Mouse (Mus musculus) cerebellum, postnatal 10 days (tissue): Measurements from ENCODE around the gene Gm44805.

Experiments
- DNase-seq, 2 experiments: peaks; one replicate each; pipeline ENCODE4 v3.0.0; 2021; ENCODE audit warnings: mixed read lengths in 2 of 2

The Gm44805 gene

GRCm38 (mm10) chr7:19681202-19681694, at the start of gene Gm44805, which contains the start of gene Apoc4:
Gene Gm44805 (minus strand): TSS chr7:19681423.
Gene Apoc4 (minus strand): TSS chr7:19681479.
- no peak for DNase-seq

DNA sequence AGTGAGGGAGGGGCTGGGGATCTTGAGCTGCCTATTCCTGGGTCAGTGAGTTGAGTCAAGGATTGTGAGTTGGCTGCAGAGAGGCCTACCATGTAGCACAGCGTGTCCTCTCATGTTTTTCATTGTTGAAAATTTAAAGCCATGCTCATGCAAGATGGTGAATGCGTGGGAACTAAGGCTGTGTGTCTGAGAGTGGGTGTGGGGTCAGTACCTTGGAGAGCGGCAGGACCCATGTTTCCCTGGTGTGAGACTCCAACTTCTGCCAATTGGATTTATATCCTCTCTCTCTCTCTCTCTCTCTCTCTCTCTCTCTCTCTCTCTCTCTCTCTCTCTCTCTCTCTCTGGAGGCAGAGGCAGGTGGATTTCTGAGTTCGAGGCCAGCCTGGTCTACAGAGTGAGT, 45.3 kb upstream of the Gm44805 start:
- no peak for DNase-seq

DNA sequence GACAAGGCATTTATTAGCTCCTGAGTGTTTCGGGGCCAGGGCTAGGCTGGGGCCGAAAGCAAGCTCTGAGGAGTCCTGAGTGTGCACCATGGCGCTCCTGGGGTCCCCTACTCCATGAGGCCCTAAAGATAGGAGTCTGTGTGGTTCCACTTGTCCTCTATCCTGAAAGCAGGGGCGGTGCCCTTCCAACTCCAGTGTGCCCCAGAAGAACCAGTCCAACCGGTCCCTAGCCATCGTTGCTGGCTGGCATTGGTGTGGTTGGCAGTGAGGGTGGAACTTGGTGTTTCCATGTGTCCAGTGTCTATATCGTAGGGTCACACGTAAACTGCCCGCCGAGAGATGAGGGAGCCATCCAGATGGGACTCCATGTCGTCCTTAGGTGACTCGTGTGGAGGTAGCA, 42.9 kb upstream of the Gm44805 start:
- no peak for DNase-seq

DNA sequence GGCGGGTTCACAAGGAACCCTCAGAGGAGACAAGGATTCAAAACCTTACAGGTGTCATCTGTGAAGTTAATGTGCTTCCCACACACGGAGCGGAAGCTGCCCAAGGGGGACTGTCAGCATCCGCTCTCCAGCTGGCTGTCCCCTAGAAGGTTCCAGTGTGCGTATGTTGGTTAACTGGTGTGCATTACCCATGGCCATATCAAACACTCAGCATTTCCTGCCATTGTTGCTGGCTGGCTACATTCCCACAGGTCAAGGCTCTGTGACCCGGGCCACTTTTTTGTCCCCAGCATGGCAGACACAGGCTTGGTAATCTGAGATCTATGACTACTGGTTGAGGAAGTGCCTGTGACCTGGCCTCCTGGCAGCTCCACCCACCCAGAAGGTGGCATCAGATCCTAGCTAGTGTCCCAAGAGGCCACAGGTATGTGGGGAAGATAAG, 41.6 kb upstream of the Gm44805 start:
- no peak for DNase-seq

GRCm38 (mm10) chr7:19719200-19719599, 38.0 kb upstream of the Gm44805 start:
- no peak for DNase-seq

DNA sequence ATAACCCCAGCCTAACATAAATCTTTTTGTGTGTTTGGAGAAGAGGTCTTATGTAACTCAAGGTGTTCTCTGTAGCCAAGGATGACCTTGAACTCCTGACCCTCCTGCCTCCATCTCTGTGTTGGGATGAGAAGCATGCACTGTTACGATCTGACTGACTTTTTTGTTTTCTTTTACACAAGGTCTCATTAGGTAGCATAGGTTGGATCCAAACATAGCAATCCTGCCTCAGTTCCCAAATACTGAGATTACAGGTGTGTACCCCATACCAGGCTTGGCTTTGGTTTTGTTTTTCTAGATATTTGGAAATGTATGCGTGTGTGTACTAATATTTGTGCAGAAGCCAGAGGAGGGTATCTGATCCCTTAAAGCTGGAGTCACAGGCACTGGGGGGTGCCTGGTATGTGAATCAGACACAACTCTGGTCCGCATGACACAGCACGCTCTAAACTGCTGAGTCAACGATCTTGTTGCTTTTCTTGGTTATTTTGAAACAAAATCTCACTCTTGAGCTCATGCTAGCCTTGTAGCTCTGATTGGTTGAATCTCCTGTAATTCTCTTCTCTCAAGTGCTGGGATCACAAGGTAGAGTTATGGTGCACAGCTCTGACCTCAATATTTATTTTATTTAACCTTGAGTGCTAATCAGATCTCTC, 37.2 kb upstream of the Gm44805 start:
- DNase-seq, result no peak

DNA sequence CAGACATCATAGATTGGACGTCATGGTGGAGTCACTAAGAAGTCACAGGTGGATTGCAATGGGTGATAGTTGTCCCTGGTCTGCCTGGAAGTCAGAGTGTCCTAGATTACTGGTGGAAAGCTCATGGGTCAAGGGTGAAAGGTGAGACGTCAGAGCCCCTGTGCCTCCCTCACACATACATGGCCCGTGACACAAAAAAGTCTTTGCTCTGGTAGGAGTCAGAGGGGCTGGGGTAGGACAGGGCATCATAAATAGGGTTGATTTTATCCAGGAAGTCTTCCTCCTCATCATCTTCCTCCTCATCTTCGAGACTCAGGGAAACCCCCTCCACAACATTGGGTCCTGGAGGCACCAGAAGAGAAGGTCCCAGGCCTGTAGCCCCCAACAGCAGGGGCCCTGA, 36.1 kb upstream of the Gm44805 start:
- DNase-seq, result no peak

- no peak for DNase-seq
Measured at GRCm38 (mm10) chr7:19716822-19717221, 35.6 kb upstream of the Gm44805 start.

- no peak for DNase-seq
Measured at GRCm38 (mm10) chr7:19716055-19716682, 34.9 kb upstream of the Gm44805 start.

DNA sequence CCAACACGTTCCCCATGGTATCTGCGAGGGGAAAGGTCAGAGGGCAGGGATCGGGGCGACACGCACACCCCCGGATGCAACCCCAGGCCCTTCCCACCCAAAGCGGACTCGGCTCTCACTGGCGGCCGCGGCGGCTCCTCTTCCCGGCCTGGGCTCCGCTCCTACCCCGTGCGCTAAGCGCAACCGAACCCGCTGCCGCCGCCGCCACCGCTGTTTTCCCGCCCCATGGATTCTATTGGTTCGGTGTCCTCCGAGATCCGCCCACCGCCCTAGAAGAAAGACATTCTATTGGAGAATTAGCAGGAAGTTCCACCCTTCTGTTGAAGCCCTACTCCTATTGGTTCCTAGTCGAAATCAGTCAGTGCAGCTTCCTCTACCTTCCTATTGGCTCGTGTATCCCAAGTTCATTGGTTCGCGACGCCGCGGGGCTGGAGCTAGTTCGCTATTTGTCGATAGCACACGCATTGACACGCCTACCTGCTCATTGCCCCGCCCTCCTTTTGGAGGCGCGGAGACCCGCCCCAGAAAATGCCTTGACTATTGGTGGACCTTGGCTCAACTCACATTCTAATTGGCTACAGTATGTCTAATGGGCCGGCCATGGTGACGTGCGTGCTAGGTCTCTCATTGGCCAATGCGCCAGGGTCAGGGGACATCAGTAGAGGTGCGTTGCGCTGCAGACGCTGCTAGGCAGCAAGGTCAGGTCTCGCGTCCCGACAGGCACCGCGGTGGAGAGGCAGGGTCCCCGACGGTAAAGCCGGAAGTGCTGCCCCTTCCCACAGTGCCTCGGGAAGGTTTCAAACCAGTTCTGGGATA, 34.2 kb upstream of the Gm44805 start, which contains the start of gene Tomm40:
TSS of gene Tomm40 (minus strand) at position 200 of the 816 bp plus-strand sequence.
- DNase-seq, result peak; percentile 99

GRCm38 (mm10) chr7:19714836-19715235, 33.6 kb upstream of the Gm44805 start:
- DNase-seq, result peak in 1 of 2 experiments; percentile 67

DNA sequence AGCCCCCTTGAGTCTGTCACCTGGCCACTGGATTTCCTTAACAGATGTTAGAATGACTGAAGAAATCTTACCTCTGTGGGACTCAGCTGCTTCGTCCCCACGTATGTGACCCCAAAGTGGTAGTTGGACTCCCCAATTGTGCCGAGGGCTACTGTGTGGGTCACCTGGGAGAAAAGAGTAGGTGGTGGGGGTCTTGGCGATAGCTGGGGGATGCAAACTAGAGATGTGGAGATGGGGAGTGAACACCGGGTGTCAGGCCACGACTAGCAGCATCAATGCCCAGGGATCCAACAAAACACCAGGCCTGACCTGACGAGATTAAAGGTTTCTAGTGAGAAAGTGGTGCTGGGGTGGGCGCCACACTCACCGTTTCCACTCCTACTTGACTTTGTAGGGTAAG, 32.4 kb upstream of the Gm44805 start:
- DNase-seq, result no peak

DNA sequence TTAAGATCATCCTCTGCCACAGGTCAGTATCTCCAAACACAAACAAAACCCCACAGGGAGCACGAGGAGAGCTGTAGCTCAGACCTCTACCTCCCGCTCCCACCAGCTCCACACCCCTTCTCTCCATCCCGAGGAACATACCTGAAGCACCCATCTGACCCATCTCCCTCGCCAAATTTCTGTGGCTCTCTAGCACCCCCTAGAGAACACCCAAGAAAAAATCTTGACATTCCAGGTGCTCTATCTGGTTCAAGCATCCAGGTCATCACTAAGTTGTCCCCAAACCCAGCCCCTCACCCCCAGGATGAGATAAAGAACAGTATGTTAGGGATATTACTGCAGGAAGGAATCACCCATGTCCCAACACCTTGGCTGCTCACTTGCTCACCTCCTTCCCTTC, 32.0 kb upstream of the Gm44805 start:
- peak; percentile 54 to 66 for DNase-seq

GRCm38 (mm10) chr7:19712414-19712813, 31.2 kb upstream of the Gm44805 start:
- DNase-seq, result peak in 1 of 2 experiments; percentile 49

- DNase-seq, result no peak
Measured at GRCm38 (mm10) chr7:19710650-19711049, 29.4 kb upstream of the Gm44805 start.

DNA sequence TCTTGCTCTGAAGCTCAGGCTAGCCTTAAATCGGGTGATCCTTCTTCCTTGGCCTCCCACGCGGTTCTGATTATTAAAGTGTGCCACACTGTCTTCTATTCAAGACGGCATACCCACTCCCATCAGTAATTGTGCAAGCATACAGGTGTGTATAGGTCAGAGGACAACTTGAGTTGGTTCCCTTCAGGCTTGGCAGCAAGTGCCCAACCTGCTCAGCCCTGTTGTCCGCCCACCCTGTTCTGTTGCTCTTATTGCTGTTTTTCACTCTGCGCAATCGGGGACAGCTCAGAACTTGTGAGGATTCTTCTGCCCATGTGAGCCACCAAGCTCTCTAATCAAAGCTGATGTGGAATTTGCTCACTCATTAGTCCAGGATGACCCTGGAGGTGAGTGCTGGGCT, 24.0 kb upstream of the Gm44805 start:
- DNase-seq, result no peak

GRCm38 (mm10) chr7:19704475-19704874, 23.3 kb upstream of the Gm44805 start:
- DNase-seq, result no peak

DNA sequence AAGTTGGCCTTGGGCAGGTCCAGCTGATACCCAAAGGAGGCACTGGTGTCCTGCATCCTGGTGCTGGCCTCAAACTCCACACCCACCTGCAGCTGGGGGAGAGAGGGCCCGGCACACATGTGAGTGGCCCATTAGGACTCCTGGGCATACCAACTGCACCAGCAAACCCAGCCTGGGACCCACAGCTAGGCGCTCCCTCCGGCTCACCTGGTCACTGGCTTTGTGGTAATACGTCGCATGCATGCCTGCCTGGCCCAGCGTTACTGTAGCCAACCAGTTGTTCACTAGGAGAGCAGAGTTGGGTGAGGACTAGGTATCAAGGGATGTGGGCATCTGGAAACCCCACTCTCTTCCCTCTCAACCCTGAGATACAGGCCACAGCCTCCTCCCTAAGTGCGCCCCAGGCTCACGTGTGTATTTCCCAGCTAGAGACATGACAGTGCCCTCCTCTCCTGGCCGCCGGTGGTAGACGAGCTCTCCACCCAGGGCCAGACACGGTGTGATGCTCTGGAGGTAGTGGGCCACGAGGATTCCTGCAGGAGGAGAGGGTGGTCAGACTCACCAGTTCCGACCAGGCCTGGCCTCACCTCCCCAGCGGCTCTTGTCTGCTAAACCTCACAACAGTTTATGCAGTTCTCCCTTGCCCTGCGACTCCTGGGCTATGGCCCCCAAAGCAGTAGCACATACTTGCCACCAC, 21.8 kb upstream of the Gm44805 start:
- no peak for DNase-seq

GRCm38 (mm10) chr7:19701069-19701761, 20.0 kb upstream of the Gm44805 start:
- peak; percentile 74 to 76 for DNase-seq

DNA sequence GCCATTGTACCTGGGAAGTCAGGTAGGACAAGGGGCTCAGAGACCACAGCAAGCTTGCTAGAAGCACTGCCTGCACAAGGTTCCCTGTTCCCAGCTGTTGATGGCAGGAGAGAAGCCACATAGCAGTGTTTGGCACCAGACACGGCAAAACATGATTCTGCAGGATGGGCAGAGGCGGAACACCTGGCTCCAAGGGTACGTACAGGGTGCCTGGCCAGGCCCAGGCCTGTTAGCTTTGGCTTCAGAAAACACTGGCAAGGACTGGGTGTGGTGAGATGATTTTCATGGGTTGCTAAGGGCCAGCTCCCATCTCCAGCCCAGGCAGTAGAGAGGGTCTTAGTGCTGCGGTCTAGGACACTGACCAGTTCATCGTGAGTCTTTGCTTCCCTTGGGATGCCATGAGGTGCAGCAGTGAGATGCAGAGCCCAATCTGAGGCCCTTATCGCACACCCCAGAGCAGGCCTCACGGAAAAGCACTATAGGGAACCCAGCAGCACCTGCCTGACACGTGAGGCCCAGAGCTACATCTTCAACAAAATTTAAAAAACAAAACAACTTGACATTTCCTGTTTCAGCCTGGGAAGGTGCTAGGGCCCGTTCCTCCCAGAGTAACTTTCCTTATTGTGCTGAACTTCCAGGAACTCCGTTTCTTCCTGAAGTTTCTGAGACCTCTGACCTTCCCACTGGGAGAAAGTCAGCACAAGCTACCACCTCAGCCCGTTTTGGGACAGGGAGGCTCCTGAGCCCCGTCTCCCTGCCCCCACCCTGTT, 19.3 kb upstream of the Gm44805 start:
- no peak for DNase-seq

- DNase-seq, result no peak
Measured at GRCm38 (mm10) chr7:19699827-19700148, 18.6 kb upstream of the Gm44805 start.
